Mouse (Mus musculus) midbrain, embryonic 10.5 days (tissue): ENCODE measurements around the gene Tmem92. TPM values are rescaled to one million over a fixed set of nuclear protein-coding genes. Genes with fewer than 3 reads are reported as not detected.

Source experiments
- polyA plus RNA-seq: library from polyadenylated mRNA; unstranded; fragments of >200 nt; fragmentation: Nextera tagmentation; extraction: Ambion mirVana; gene quantifications from 2 replicates; pipeline ENCODE4 v1.2.1, GENCODE M21; 2016

Tmem92 gene
- polyA plus RNA-seq, 1 experiment from 2014 or later = not detected

Other genes starting within 250 kb of the Tmem92 start
- 4.6 and 5.1 TPM in 2 replicates for gene Rsad1, start 233.4 kb downstream of the Tmem92 start, polyA plus RNA-seq
- 0.12 and 0.39 TPM in 2 replicates for gene Chad, start 217.7 kb downstream of the Tmem92 start, polyA plus RNA-seq
- 3.0 and 3.5 TPM in 2 replicates for gene Acsf2, start 180.8 kb downstream of the Tmem92 start, polyA plus RNA-seq
- gene Lrrc59, start 152.9 kb downstream of the Tmem92 start, polyA plus RNA-seq = 265 and 286 TPM in 2 replicates
- gene Mrpl27, start 128.9 kb downstream of the Tmem92 start, polyA plus RNA-seq = 143 and 145 TPM in 2 replicates
- gene Eme1, start 128.7 kb downstream of the Tmem92 start, polyA plus RNA-seq = 61.7 and 64.1 TPM in 2 replicates
- 13.8 and 14.4 TPM in 2 replicates for gene Xylt2, start 105.2 kb downstream of the Tmem92 start, polyA plus RNA-seq
- gene Gm11541, start 78.2 kb downstream of the Tmem92 start, polyA plus RNA-seq = not detected in 2 replicates
- gene Cdc34b, start 40.9 kb downstream of the Tmem92 start, polyA plus RNA-seq = 0.20 and 0.32 TPM in 2 replicates
- 85.4 and 177 TPM in 2 replicates for gene Col1a1, start 153.5 kb upstream of the Tmem92 start, polyA plus RNA-seq
- not detected in 2 replicates for gene Hils1, start 184.9 kb upstream of the Tmem92 start, polyA plus RNA-seq
- gene Sgca, start 193.6 kb upstream of the Tmem92 start, polyA plus RNA-seq = 0.20 TPM in 1 of 2 replicates, not detected in the other
- gene Ppp1r9b, start 208.3 kb upstream of the Tmem92 start, polyA plus RNA-seq = 8.6 and 9.0 TPM in 2 replicates
- 40.8 and 58.6 TPM in 2 replicates for gene Samd14, start 227.2 kb upstream of the Tmem92 start, polyA plus RNA-seq